Mouse (Mus musculus): ENCODE results near the gene Helz2. TPM values are rescaled to one million over a fixed set of nuclear protein-coding genes. Genes with fewer than 3 reads are reported as not detected.
"Not testable (repeated sequence)": the region's sequence is repeated elsewhere in the genome, so short reads cannot be mapped to it uniquely, and the experiment has no call there.

Gene Helz2
- polyA plus RNA-seq, 1 experiment, result 15.8 TPM

DNA sequence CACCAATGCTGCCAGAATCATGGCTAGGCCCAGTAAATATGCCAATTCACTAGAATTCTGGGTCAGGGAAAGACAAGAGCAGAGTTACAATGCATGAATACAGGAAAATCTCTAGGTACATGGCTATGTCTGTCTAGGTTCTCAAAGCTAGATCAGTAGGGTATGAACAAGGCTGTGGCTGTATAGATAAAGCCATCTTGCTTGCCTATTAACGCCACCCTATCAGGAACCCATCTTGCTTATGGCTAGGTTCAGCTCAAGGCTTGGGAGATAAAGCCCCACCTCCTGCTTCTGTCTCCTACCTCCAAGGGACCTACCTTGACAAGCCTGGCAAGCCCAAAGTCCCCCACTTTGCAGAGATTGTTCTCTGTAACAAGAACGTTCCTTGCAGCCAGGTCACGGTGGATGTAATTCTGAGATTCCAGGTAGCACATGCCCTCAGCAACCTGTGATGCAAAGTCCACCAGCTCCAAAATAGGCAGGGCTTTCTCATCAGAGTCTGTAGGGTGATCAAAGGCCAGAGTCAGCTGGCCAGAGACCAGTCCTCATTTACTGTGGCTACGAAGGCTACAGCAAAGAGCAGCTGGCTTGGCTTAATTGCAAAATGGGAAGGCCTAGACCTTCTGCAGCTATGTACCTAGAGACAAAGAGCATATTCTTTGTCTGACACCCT, 45.1 kb downstream of the Helz2 start:
- DNase-seq (ENCODE audit: low read depth), result no peak

DNA sequence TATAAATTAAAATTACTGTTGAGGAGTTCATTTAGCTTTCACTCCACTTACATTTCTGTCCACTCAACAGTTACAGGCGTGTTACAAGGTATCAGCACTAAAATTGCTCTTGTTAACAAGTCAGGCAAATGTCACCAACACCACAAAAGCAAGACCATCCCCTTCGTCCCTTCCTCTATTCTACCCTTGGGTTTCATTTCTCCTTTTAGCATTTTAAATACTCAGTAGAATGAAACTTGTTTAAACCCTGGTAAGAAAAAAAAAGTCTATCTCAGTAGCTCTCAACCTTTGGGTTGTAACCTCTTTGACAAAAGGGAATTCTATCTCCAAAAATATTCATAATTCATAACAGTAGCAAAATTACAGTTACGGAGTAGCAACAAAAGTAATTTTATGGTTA, 48.8 kb downstream of the Helz2 start:
- no peak for DNase-seq (ENCODE audit: low read depth)

DNA sequence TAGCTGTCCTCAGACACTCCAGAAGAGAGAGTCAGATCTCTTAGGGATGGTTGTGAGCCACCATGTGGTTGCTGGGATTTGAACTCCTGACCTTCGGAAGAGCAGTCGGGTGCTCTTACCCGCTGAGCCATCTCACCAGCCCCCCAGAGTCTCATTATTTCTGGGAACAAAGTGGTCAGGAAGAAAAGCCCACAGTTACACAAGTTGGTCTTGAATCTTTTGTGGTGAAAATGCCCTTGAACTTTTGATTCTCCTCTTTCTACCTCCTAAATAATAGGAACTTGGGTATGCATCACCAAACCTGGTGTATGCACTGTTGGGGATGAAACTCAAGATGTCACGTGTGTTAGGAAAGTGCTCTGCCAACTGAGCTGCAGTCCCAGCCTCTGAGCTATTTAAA, 49.9 kb downstream of the Helz2 start:
- DNase-seq (ENCODE audit: low read depth), result no peak

DNA sequence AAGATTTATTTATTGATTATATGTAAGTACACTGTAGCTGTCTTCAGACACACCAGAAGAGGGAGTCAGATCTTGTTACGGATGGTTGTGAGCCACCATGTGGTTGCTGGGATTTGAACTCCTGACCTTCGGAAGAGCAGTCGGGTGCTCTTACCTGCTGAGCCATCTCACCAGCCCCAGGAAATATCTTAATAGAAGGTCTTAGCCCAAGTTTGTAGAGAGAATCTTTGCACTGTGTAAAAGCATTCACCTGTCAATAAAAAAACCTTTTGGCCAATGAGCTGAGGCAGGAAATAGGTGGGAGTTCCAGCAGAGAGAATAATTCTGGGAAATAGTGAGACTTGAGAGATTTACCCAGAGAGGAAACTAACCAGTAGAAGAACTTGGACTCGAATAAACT, 50.4 kb downstream of the Helz2 start:
- not testable (repeated sequence) for DNase-seq (ENCODE audit: low read depth)

DNA sequence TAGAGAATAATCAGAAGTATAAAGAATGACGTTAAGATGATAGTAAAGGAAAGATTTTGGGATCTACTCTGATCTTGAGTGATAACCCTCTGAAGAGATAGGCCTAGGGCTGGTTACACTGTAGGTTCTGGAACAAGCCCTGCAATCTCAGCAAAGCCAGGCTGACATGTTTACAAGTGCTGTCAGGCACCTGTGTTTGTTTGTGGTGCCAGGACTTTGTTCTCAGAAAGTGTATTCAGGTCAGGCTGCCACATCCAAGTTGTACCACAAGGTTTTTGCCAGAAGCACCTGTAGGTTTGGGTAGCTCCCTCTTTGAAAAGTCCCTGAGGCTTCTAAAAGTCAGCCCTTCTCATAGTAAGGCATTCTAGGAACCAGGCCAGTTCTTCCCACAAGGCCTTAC, 52.5 kb downstream of the Helz2 start:
- no peak for DNase-seq (ENCODE audit: low read depth)

DNA sequence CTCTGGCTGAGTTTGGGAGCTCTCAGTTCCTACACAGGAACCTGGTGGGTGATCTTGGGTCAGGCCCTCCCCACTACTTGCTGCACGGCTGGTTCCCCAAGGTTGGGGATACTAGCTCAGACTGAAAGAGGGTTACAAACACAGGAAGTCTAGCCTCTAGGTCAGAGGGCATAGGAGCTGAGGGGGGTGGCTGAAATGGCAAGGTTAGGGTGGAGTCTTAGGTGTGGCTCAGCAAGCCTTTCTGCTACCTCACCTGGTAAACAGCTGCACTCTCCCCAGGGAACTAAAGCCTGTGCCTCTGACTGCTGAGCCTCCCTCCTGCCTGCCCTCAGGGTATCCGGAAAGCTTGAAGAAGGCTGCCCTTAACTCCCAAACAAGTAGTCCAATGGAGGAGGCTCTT, 53.1 kb downstream of the Helz2 start:
- no peak for DNase-seq (ENCODE audit: low read depth)

DNA sequence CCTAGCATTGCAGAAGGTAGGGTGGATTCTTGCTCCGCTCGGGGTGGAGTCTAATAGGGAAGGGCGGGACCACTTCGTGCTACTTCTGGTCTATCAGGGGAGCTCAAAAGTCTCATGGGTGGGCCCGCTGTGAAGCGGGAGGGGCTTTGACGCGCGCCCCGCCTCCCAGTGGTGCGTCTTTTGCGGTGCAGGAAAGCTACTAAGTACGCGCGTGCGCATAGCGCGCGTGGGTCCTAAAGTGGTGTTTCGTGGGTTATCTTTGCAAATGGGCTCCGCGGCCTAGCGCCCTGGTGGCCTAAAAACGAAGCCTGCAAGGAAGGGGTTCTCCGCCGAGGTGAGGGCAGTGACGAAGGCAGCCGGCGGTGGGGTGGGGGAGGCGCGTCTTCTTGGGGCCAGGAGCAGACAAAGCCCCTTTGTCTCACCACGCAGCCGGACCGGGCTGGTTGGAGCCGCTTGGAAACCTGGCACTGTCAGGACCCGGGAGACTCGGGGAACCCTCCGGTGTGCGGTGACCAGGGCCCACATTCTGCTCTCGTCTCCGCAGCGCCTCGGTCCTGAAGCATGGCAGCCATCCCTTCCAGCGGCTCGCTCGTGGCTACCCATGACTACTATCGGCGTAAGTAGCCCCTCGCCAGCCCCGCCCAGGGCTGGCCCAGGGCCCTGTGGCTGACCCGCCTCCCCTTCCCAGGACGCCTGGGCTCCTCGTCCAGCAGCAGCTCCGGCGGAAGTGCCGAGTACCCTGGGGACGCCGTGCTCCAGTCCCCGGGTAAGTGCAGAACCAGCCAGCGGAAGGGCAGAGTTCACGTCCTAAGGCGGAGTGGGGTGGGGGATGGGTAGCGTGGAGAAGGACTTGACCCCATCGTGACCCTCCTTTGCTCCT, 54.5 kb downstream of the Helz2 start, which contains the start of gene Ppdpf:
Gene Ppdpf (plus strand): TSS at position 127 of the 880 bp plus-strand sequence.
- DNase-seq (ENCODE audit: low read depth), result no peak

DNA sequence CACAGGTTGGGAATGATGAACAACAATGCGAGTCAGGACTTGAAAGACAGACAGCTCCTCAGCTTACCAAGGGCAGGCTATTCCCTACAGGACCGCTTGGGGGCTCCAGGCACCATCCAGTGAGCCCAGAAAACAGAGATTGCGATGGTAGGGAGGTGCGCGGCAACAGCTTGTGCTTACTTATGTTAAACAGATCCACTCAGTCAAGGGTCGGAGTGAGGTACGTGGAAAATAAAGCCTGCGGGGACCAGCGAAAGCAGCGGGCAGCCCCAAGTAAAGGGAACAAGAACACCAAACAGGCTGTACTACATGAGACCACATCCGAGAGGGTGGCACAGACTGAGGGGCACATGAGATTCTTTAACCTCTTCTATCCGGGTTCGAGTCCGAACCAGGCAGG, 55.2 kb downstream of the Helz2 start:
- DNase-seq (ENCODE audit: low read depth), result no peak

DNA sequence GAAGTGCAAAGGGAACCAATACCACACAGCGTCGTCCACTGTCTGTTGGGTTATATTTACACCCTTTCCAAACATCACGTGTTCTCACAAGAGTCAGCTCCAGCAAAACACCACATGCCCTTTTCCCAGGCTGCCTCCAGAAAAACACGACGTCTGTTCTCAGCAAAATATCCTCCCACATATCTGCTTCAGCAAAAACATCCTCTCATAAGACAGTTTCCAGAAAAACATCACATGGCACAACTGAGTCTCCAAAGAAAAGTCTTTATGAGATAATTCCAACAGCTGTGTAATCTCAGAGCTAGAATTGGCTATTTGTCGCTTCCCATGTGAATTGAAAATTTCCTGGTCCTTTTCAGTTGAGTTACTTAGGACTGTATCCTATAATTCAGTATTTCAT, 60.9 kb downstream of the Helz2 start:
- DNase-seq (ENCODE audit: low read depth), result no peak

DNA sequence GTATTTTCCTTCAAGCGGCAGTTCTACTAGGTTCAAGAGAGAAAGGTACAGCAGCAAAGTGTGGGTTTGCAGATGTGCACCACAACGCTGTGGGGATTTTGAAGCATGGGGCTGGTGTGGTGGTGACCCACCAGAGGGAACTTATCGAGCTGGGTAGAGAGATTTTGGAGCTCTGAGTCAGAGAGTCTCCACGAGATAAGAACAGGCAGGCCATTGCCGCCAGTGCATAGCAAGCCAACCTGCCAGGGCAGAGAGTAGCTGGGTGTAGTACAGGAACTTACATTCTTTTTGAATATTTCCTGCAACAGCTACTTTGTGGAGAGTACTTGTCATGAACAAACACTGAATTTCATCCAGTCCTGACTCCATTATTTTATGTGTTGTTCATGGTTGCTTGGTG, 63.4 kb downstream of the Helz2 start:
- DNase-seq (ENCODE audit: low read depth), result no peak

DNA sequence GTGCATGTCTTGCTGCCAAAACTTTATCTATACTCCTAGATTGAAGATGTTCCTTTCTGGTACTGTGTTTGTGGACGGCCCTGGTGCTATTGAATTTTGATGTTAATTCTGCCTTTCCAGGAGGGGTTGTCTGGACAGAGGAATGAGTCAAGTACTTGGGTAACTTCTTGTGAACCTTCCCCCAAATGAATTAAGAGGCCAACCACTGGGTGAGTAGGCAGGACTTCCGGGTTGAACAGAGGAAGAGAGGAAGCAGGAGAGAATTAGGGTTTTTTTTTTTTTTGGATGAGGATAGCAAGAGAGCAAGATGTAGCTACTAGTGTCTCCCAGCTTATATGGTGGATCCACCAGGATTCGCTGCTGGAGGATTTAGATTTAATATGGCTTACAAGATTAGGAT, 63.8 kb downstream of the Helz2 start:
- no peak for DNase-seq (ENCODE audit: low read depth)

Other genes starting within 250 kb of the Helz2 start
- gene Chrna4, start 198.5 kb downstream of the Helz2 start, polyA plus RNA-seq (2012; rRNA removed), result 0.07 and 0.15 TPM in 2 replicates
- 0.07 and 0.13 TPM in 2 replicates for gene Kcnq2, start 106.7 kb downstream of the Helz2 start, polyA plus RNA-seq (2012; rRNA removed)
- gene Eef1a2, start 85.0 kb downstream of the Helz2 start, polyA plus RNA-seq (2012; rRNA removed), result 0.78 TPM in 1 of 2 replicates, not detected in the other
- 96.9 and 106 TPM in 2 replicates for gene Ppdpf, start 54.8 kb downstream of the Helz2 start, polyA plus RNA-seq (2012; rRNA removed)
- 0.05 and 0.10 TPM in 2 replicates for gene Ptk6, start 39.2 kb downstream of the Helz2 start, polyA plus RNA-seq (2012; rRNA removed)
- 0.81 and 1.2 TPM in 2 replicates for gene Srms, start 28.8 kb downstream of the Helz2 start, polyA plus RNA-seq (2012; rRNA removed)
- gene Fndc11, start 22.0 kb downstream of the Helz2 start, polyA plus RNA-seq (2012; rRNA removed), result 1.8 and 2.7 TPM in 2 replicates
- 13.5 and 14.6 TPM in 2 replicates for gene Gmeb2, start 46.0 kb upstream of the Helz2 start, polyA plus RNA-seq (2012; rRNA removed)
- gene Stmn3, start 72.5 kb upstream of the Helz2 start, polyA plus RNA-seq (2012; rRNA removed), result 0.12 and 0.14 TPM in 2 replicates
- 43.5 and 57.6 TPM in 2 replicates for gene Rtel1, start 77.7 kb upstream of the Helz2 start, polyA plus RNA-seq (2012; rRNA removed)
- gene Zgpat, start 122.9 kb upstream of the Helz2 start, polyA plus RNA-seq (2012; rRNA removed), result 35.0 and 35.7 TPM in 2 replicates
- 33.4 and 37.9 TPM in 2 replicates for gene Arfrp1, start 123.4 kb upstream of the Helz2 start, polyA plus RNA-seq (2012; rRNA removed)
- 38.2 and 50.2 TPM in 2 replicates for gene Lime1, start 138.1 kb upstream of the Helz2 start, polyA plus RNA-seq (2012; rRNA removed)
- 9.3 and 9.9 TPM in 2 replicates for gene Zbtb46, start 217.4 kb upstream of the Helz2 start, polyA plus RNA-seq (2012; rRNA removed)

Data from gonadal fat pad, adult 2 months (tissue).